Mouse (Mus musculus) embryonic fibroblast, embryonic 13.5 days (primary cell): ENCODE data around the gene Plk3. TPM values are rescaled to one million over a fixed set of nuclear protein-coding genes. Genes with fewer than 3 reads are reported as not detected.

Experiments
- H3K27ac ChIP-seq: 2 replicates; pipeline ENCODE4 v1.5.1; 2012; ENCODE audit warnings: low read length, control low read depth, inconsistent platforms; ENCODE audit not compliant: insufficient read depth
- H3K4me1 ChIP-seq: 2 replicates; pipeline ENCODE4 v1.6.1; 2011; ENCODE audit warnings: low read length; ENCODE audit not compliant: control insufficient read depth, insufficient read depth
- H3K4me3 ChIP-seq: 2 replicates; pipeline ENCODE4 v1.5.1; 2011; ENCODE audit warnings: mild to moderate bottlenecking, control low read depth, low read length; ENCODE audit not compliant: insufficient read depth
- CTCF ChIP-seq: IDR thresholded peaks from 2 replicates; pipeline ENCODE4 v1.5.1; 2011; ENCODE audit warnings: mild to moderate bottlenecking, control low read depth, low read length, moderate library complexity, borderline replicate concordance; ENCODE audit not compliant: insufficient read depth
- POLR2A ChIP-seq: IDR thresholded peaks from 2 replicates; pipeline ENCODE4 v1.6.1; 2011; ENCODE audit warnings: low read depth, mild to moderate bottlenecking, control low read depth, low read length, moderate library complexity
- polyA plus RNA-seq: library from polyadenylated mRNA; stranded (reverse); fragments of >200 nt; gene quantifications from 2 replicates; pipeline ENCODE4 v1.2.4, GENCODE M21; 2011; ENCODE audit warnings: low read depth; ENCODE audit not compliant: missing spikeins, insufficient read length

The Plk3 gene
- polyA plus RNA-seq, 1 experiment = 10.6 TPM

GRCm38 (mm10) chr4:117151416-117151815, 17.7 kb upstream of the Plk3 start:
- Histone ChIP-seq H3K27ac (no peak overlapping the region), H3K4me3 (no peak overlapping the region), H3K4me1 (peaks cover 14% of the 10 kb centered on the region)
- TF ChIP-seq CTCF (no peak), POLR2A (0 out of 2 replicates have a peak, but pooled peaks have one; percentile 13)

GRCm38 (mm10) chr4:117150212-117150733, 16.5 kb upstream of the Plk3 start:
- no peak overlapping the region for H3K4me3 ChIP-seq
- 0 out of 2 replicates have a peak, but pooled peaks have one; percentile 25 for TF ChIP-seq POLR2A
- TF ChIP-seq CTCF = no peak
- no peak overlapping the region for H3K27ac ChIP-seq
- H3K4me1 ChIP-seq = peaks cover 14% of the 10 kb centered on the region

GRCm38 (mm10) chr4:117149291-117150211, 15.8 kb upstream of the Plk3 start:
- H3K4me1 ChIP-seq = peaks cover 14% of the 10 kb centered on the region
- H3K27ac ChIP-seq = no peak overlapping the region
- H3K4me3 ChIP-seq = no peak overlapping the region
- TF ChIP-seq CTCF = no peak
- TF ChIP-seq POLR2A = peak; percentile 46

GRCm38 (mm10) chr4:117148815-117149214, 15.1 kb upstream of the Plk3 start:
- H3K27ac ChIP-seq = no peak overlapping the region
- no peak for TF ChIP-seq CTCF
- no peak for TF ChIP-seq POLR2A
- no peak overlapping the region for H3K4me3 ChIP-seq
- peaks cover 11% of the 10 kb centered on the region for H3K4me1 ChIP-seq

- Histone ChIP-seq H3K27ac (no peak overlapping the region), H3K4me1 (peaks cover 6% of the 10 kb centered on the region), H3K4me3 (no peak overlapping the region)
- no peak; the same call in 1 of the 2 replicates for TF ChIP-seq POLR2A
- TF ChIP-seq CTCF = no peak
Measured at GRCm38 (mm10) chr4:117148047-117148713, 14.4 kb upstream of the Plk3 start.

GRCm38 (mm10) chr4:117146176-117146575, 12.4 kb upstream of the Plk3 start:
- TF ChIP-seq CTCF (peak; percentile 34; the same call in 1 of the 2 replicates), POLR2A (no peak)
- no peak overlapping the region for H3K27ac ChIP-seq
- H3K4me1 ChIP-seq = no peaks in the 10 kb centered on the region
- no peak overlapping the region for H3K4me3 ChIP-seq

- TF ChIP-seq POLR2A = no peak
- TF ChIP-seq CTCF = no peak
- Histone ChIP-seq H3K4me1 (no peaks in the 10 kb centered on the region), H3K4me3 (no peak overlapping the region), H3K27ac (no peak overlapping the region)
Measured at GRCm38 (mm10) chr4:117145248-117145647, 11.5 kb upstream of the Plk3 start.

GRCm38 (mm10) chr4:117143023-117143422, 9.3 kb upstream of the Plk3 start:
- Histone ChIP-seq H3K4me3 (no peak overlapping the region), H3K4me1 (no peaks in the 10 kb centered on the region), H3K27ac (no peak overlapping the region)
- TF ChIP-seq CTCF (no peak), POLR2A (no peak)

- H3K27ac ChIP-seq = no peak overlapping the region
- TF ChIP-seq CTCF (no peak), POLR2A (no peak)
- no peak overlapping the region for H3K4me3 ChIP-seq
- H3K4me1 ChIP-seq = no peaks in the 10 kb centered on the region
Measured at GRCm38 (mm10) chr4:117140613-117141012, 6.8 kb upstream of the Plk3 start.
